ENCODE assay signal across 8 mouse cellular contexts in the genomic region with DNA sequence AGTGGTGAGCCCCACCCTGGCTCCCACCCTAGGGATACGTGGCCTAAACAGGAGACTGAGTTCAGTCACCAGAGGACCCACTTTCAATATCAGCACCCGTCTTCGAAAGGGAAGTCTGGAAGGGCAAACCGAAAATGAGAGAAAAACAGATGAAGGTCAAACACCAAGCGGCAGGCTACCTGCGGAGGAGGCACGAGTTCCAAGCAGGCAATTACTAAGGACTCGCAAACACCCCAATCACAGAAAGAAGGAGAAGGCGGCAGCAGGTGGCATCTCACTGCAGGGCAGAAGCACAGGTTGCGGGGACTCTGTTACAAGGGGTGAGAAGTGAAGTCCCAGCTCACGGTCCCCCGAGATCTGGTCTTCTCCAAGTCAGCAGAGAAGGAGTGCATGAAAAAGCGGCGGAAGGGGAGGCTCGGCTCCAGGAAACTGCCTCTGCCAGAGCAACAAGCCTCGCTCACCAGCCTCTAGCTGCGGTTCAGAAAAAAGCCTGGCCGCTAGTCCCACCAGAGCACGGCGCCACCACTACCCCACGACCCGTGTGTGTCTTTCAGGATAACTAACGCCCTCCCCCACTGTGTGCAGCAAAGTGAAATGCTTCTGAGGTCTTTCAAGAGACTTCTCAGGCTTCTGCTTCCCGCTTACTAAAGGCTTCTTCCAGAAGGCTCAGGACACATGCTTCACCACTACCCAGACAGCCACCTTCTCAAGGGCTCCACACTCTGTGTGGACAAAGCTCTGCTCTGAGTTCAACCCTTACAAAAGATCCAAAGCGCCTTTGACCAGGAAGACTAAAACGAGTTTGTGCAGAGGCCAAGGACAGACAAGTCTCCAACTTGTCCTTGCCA. TPM values are rescaled to one million over a fixed set of nuclear protein-coding genes. Genes with fewer than 3 reads are reported as not detected.
A peak's percentile ranks its signal among the peaks of the same experiment; 100 is the strongest.
DNase-seq lines count a peak whose midpoint lies in the region; ATAC-seq lines count a peak whose summit lies in the region.

No protein-coding gene starts in this region.

- H3K4me2 ChIP-seq in forebrain, embryonic 13.5 days = peak overlapping the region; percentile 82
- H3K4me2 ChIP-seq in midbrain, embryonic 15.5 days = peak overlapping the region; percentile 93

- no peak overlapping the region for H3K9ac ChIP-seq in forebrain, embryonic 13.5 days
- H3K9ac ChIP-seq in midbrain, embryonic 15.5 days = peak overlapping the region; percentile 30; the same call in 1 of the 2 replicates

- H3K9me3 ChIP-seq in forebrain, embryonic 13.5 days (replicated peaks) = no peaks in the 10 kb centered on the region
- H3K9me3 ChIP-seq in midbrain, embryonic 15.5 days = no peaks in the 10 kb centered on the region

- 11% methylated on average over 26 of the region's 26 CpGs for WGBS in forebrain, embryonic 13.5 days
- WGBS in midbrain, embryonic 15.5 days = 12% methylated on average over 26 of the region's 26 CpGs

- H3K27me3 ChIP-seq in forebrain, embryonic 13.5 days = peaks cover 69% of the 10 kb centered on the region
- peaks cover 53% of the 10 kb centered on the region for H3K27me3 ChIP-seq in midbrain, embryonic 15.5 days (replicated peaks)

- DNase-seq in adrenal gland, postnatal 14 days = peak; percentile 33
- DNase-seq in adrenal gland, adult 2 months = no peak
- peak; percentile 17 for DNase-seq in kidney, postnatal 14 days
- no peak for DNase-seq in layer of hippocampus, adult 9-11 months
- DNase-seq in left cerebral cortex, postnatal 4 days = no peak

- intact Hi-C loops in left cerebral cortex, postnatal 4 days (cut with DNase I) = no loop called here

- H3K36me3 ChIP-seq in forebrain, embryonic 13.5 days (ENCODE audit: poor library complexity, severe bottlenecking) = no peaks in the 10 kb centered on the region
- no peaks in the 10 kb centered on the region for H3K36me3 ChIP-seq in midbrain, embryonic 15.5 days (replicated peaks)

- peak; percentile 11 for ATAC-seq in CD4-positive, CD25-positive, alpha-beta regulatory T cell, adult 4 months
- ATAC-seq in forebrain, embryonic 13.5 days = 0 out of 2 replicates have a peak, but pooled peaks have one; percentile 16
- ATAC-seq in midbrain, embryonic 15.5 days (replicated peaks) = no peak; the same call in 1 of the 2 replicates

- no peak overlapping the region for H3K27ac ChIP-seq in forebrain, embryonic 13.5 days
- no peak overlapping the region for H3K27ac ChIP-seq in midbrain, embryonic 15.5 days

- H3K4me3 ChIP-seq in forebrain, embryonic 13.5 days = peak overlapping the region; percentile 45
- H3K4me3 ChIP-seq in midbrain, embryonic 15.5 days = peak overlapping the region; percentile 43

- H3K4me1 ChIP-seq in forebrain, embryonic 13.5 days = peaks cover 16% of the 10 kb centered on the region
- peaks cover 20% of the 10 kb centered on the region for H3K4me1 ChIP-seq in midbrain, embryonic 15.5 days

RNA-seq across cellular contexts. Expression of gene St14, which starts 1.1 kb away (rescaled TPM):
- 0.70 and 1.8 TPM in 2 replicates for total RNA-seq in adrenal gland, postnatal 14 days (2021)
- total RNA-seq in adrenal gland, adult 2 months (2021) = 1 to 10 TPM in 1 of 2 experiments, under 1 TPM in 1; 0.48 to 1.5 TPM
- polyA plus RNA-seq in adrenal gland, adult 2 months (2012; rRNA removed) = 0.41 and 1.2 TPM in 2 replicates
- polyA plus RNA-seq in CD4-positive, CD25-positive, alpha-beta regulatory T cell, adult 4 months (2017; shearing (Covaris generic)) = 1 to 10 TPM; 4.1 to 6.1 TPM
- polyA plus RNA-seq in forebrain, embryonic 13.5 days (2015; fragmentation: Nextera tagmentation; extraction: Ambion mirVana) = 0.09 and 0.21 TPM in 2 replicates
- polyA plus RNA-seq in midbrain, embryonic 15.5 days (2015; fragmentation: Nextera tagmentation; extraction: Ambion mirVana) = 0.89 and 1.1 TPM in 2 replicates
- total RNA-seq in left cerebral cortex, postnatal 4 days (2021) = under 1 TPM; 0.34 to 0.40 TPM

Comparison
In these comparisons a context has a peak if more than half of its experiments do, and no peak if none do; other contexts are left out.
1. DNase-seq: peak in adrenal gland, postnatal 14 days (single experiment) and kidney, postnatal 14 days (single experiment); none in adrenal gland, adult 2 months (single experiment), layer of hippocampus, adult 9-11 months (single experiment) and left cerebral cortex, postnatal 4 days (single experiment).